Mouse (Mus musculus) stomach, embryonic 14.5 days (tissue): ENCODE measurements at regions not wholly inside any gene's neighbourhood (a gene's known extent, or its start where the extent isn't known, plus 50 kb on each side); places are given as distances from the start of the nearest gene placed in this dataset.

Experiments used
- ATAC-seq: fragments of 200-750 bp; cut with Nextera tagmentation; 2 replicates; pipeline ENCODE4 v1.8.0; 2017; ENCODE audit warnings: low read depth, moderate TSS enrichment; ENCODE audit not compliant: insufficient number of reproducible peaks, insufficient read depth, low FRiP score
- H3K27ac ChIP-seq: fragments of 300-500 bp; sonication (generic); 2 replicates; pipeline ENCODE4 v1.5.1; 2014; ENCODE audit warnings: mild to moderate bottlenecking, low read length, moderate library complexity, mixed read lengths
- H3K27me3 ChIP-seq: fragments of 300-500 bp; sonication (generic); 2 replicates; pipeline ENCODE4 v1.6.1; 2014; ENCODE audit warnings: low read length, control low read depth, mixed read lengths; ENCODE audit not compliant: control insufficient read depth, insufficient read depth
- H3K36me3 ChIP-seq: fragments of 300-500 bp; sonication (generic); 2 replicates; pipeline ENCODE4 v1.6.1; 2014; ENCODE audit warnings: mild to moderate bottlenecking, control low read depth, low read length, moderate library complexity, mixed read lengths; ENCODE audit not compliant: control insufficient read depth, insufficient read depth
- H3K4me1 ChIP-seq: fragments of 300-500 bp; sonication (generic); 2 replicates; pipeline ENCODE4 v1.6.1; 2014; ENCODE audit warnings: low read length, control low read depth, mixed read lengths; ENCODE audit not compliant: control insufficient read depth, insufficient read depth
- H3K4me2 ChIP-seq: fragments of 300-500 bp; sonication (generic); replicated peaks from 2 replicates; pipeline ENCODE4 v1.6.1; 2014; ENCODE audit warnings: low read depth, low read length, control low read depth
- H3K4me3 ChIP-seq: fragments of 300-500 bp; sonication (generic); 2 replicates; pipeline ENCODE4 v1.5.1; 2014; ENCODE audit warnings: low read depth, low read length, control low read depth
- H3K9ac ChIP-seq: fragments of 300-500 bp; sonication (generic); replicated peaks from 2 replicates; pipeline ENCODE4 v1.6.1; 2014; ENCODE audit warnings: low read depth, mild to moderate bottlenecking, control low read depth, low read length, moderate library complexity, mixed read lengths
- H3K9me3 ChIP-seq: fragments of 300-500 bp; sonication (generic); 2 replicates; pipeline ENCODE4 v1.6.1; 2016; ENCODE audit warnings: low read depth, low read length, control low read depth; ENCODE audit not compliant: control insufficient read depth
- WGBS: fragments of 180-500 bp; shearing (Covaris S2); extraction: QIAGEN DNeasy Blood & Tissue Kit; methylation state at CpG from one replicate; pipeline ENCODE4 v1.1.7; 2014; 5-methylcytosine and 5-hydroxymethylcytosine counted together

DNA sequence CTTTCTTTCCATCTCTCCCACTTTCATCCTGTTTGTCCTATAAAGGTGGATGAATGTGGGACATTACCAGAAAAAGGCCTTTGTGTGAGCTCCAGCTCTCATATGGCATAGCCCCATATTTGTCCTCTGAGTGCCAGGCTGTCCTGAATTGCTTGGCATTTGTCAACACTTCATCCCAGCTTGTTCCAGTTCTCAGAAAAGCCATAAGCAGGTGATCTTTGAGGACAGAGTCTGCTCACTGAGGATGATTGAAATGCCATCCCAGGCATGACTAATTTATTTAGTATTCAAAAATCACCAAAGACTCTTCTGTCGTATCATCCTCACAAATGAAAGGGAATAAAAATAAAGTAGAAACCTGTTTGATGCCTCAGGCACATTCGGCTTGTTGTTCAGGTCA is 203.6 kb upstream of the Defb41 start:
- no peak for ATAC-seq

DNA sequence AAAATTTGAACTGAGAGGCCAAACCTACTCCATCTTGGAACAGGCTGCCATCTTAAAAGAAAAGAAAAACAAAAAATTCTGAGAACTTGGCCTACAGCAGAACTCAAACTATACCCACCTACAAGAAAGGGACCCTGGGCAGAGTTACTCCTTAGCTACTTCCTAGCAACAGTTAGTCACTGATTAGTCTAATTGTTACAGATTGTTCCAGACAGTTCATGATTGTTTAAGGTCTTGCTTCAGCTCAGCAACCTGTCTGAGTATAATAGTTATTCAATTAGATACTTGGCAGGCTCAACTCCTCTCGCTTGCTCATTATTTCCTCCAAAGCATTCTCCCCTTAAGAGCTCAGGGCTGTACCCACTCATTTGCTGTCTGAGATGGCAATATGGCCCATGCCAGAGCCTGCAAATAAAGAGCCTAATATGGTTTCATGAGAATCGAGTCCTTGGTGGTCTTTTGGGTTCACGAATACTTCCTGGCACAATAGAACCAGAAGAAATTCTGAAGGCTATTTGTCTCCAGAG is 200.4 kb upstream of the Defb41 start:
- Histone ChIP-seq H3K9me3 (no peaks in the 10 kb centered on the region), H3K9ac (no peak overlapping the region)

More for the DNA sequence above, 203.6 kb upstream of the Defb41 start:
- 84% methylated on average over 2 of the region's 2 CpGs for WGBS
- no peaks in the 10 kb centered on the region for H3K36me3 ChIP-seq
- H3K4me2 ChIP-seq: no peak overlapping the region
- H3K4me1 ChIP-seq: no peaks in the 10 kb centered on the region
- no peaks in the 10 kb centered on the region for H3K27me3 ChIP-seq
- no peak overlapping the region for H3K4me3 ChIP-seq
- no peak overlapping the region for H3K27ac ChIP-seq
- H3K9ac ChIP-seq: no peak overlapping the region
- H3K9me3 ChIP-seq: no peaks in the 10 kb centered on the region

DNA sequence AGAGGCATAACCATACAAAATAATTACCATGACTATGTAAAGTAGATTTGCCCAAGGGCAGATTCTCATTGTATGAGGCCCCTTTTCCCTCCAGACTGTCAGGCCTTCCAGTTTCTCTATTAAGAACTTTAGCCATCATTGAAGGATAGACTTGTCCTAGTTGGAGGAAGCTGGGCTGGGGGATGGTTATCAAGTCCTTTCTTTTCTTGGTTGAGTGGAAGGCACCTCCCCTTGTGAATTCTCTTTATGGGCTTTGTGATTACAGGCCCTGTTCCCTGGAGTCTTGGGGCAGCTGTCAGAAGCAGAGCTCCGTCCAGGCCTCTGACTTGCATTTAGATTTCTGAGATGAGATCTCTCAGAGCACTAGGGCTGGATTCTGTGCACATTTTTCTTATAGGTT is 198.3 kb upstream of the Defb41 start:
- no peaks in the 10 kb centered on the region for H3K9me3 ChIP-seq
- no peaks in the 10 kb centered on the region for H3K36me3 ChIP-seq
- H3K27me3 ChIP-seq: no peaks in the 10 kb centered on the region
- H3K27ac ChIP-seq: no peak overlapping the region
- WGBS: 63% methylated on average over 1 of the region's 1 CpGs
- H3K4me1 ChIP-seq: no peaks in the 10 kb centered on the region
- H3K4me3 ChIP-seq: no peak overlapping the region
- no peak overlapping the region for H3K4me2 ChIP-seq
- ATAC-seq: no peak
- H3K9ac ChIP-seq: no peak overlapping the region

More for the DNA sequence above, 200.4 kb upstream of the Defb41 start:
- Histone ChIP-seq H3K27me3 (no peaks in the 10 kb centered on the region), H3K4me1 (no peaks in the 10 kb centered on the region), H3K36me3 (no peaks in the 10 kb centered on the region), H3K4me2 (no peak overlapping the region), H3K4me3 (no peak overlapping the region), H3K27ac (no peak overlapping the region)
- no peak for ATAC-seq
- 80% methylated on average over 3 of the region's 3 CpGs for WGBS

DNA sequence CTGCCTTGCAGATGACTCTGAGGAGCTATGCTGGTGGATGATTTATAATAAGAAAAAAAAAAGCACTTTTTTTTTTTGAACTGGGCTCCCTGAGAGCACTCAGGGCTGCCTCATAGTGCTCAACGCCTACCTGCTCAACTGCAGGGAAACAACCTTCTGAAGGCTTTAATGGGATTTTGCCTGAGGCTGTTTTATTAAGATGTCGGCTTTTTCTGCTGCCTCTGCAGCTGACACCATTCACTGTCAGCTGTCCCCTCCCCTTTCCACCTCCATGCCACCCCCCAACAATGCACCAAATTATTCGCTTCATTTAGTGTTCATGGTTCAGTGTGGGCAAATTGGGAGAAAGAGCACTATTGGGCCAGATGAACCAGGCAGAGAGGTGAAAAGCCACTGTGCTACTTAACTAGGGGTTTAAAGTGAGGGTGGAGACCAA is 151.4 kb upstream of the Defb41 start:
- Histone ChIP-seq H3K9me3 (no peaks in the 10 kb centered on the region), H3K27me3 (no peaks in the 10 kb centered on the region), H3K27ac (no peak overlapping the region), H3K4me3 (no peak overlapping the region), H3K4me2 (no peak overlapping the region), H3K9ac (no peak overlapping the region), H3K36me3 (no peaks in the 10 kb centered on the region), H3K4me1 (no peaks in the 10 kb centered on the region)
- WGBS: 68% methylated on average over 3 of the region's 3 CpGs
- no peak for ATAC-seq

DNA sequence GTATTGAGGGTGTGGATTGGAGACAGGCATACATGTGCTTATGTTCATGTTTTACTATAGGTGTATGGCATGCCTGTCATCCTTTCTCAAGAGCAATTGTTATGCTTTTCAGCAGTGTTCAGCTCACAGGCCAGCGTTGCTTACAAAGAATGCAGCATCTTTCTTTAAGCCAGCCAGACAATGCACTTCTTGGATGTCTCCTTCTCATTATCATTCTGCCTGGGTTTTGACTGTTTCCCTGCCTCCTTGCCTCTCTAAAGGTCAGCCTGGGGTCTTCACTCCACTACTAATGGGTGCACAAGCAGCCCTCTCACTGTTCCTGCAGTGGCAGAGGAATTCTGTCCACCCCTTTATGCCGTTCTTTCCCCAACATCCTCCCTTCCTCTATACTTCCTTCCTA is 150.9 kb upstream of the Defb41 start:
- no peak for ATAC-seq
- WGBS: 44% methylated on average over 2 of the region's 2 CpGs

DNA sequence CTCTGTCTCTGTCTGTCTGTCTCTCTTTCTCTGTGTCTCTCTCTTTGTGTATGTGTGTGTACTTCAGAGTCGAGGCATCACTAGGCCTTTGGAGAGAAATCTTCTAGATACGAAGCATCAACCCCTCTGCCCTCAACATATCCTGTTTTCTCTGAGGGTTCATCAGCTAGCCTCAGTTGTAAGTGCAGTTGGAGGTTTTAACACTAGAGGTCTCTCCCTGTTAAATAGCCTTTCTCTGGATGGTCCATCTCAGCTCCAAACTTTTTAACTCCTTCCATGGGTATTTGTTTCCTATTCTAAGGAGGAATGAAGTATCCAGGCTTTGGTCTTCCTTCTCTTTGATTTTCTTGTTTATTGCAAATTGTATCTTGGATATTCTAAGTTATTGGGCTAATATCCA is 147.8 kb upstream of the Defb41 start:
- 67% methylated on average over 2 of the region's 2 CpGs for WGBS
- no peak for ATAC-seq
- no peak overlapping the region for H3K4me2 ChIP-seq
- no peak overlapping the region for H3K9ac ChIP-seq
- H3K36me3 ChIP-seq: no peaks in the 10 kb centered on the region
- H3K27me3 ChIP-seq: no peaks in the 10 kb centered on the region
- H3K9me3 ChIP-seq: no peaks in the 10 kb centered on the region
- no peaks in the 10 kb centered on the region for H3K4me1 ChIP-seq
- no peak overlapping the region for H3K27ac ChIP-seq
- no peak overlapping the region for H3K4me3 ChIP-seq

More for the DNA sequence above, 150.9 kb upstream of the Defb41 start:
- Histone ChIP-seq H3K27me3 (no peaks in the 10 kb centered on the region), H3K9me3 (no peaks in the 10 kb centered on the region), H3K27ac (no peak overlapping the region), H3K9ac (no peak overlapping the region), H3K4me1 (no peaks in the 10 kb centered on the region), H3K4me2 (no peak overlapping the region), H3K4me3 (no peak overlapping the region), H3K36me3 (no peaks in the 10 kb centered on the region)

DNA sequence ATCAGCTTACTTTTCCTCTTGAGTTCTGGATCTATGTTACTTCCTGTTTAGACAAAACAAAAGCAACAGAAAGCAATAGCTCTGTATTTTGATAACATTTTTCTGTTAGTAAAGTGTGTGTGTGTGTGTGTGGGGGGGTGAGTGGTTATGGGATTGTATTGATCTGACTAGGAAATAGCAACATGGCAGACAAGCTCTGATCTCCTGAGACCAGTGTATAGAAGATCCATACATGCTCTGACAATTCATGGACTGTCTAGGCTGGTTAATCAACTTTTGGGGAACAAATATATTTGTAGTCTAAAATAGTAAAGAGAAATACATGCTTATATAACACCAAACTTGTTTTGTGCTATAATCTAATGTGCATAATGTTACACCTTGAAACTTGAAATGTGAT is 124.7 kb upstream of the Defb41 start:
- no peak for ATAC-seq
- Histone ChIP-seq H3K27ac (no peak overlapping the region), H3K27me3 (no peaks in the 10 kb centered on the region), H3K9ac (no peak overlapping the region), H3K4me3 (no peak overlapping the region), H3K9me3 (no peaks in the 10 kb centered on the region), H3K36me3 (no peaks in the 10 kb centered on the region), H3K4me2 (no peak overlapping the region), H3K4me1 (no peaks in the 10 kb centered on the region)

DNA sequence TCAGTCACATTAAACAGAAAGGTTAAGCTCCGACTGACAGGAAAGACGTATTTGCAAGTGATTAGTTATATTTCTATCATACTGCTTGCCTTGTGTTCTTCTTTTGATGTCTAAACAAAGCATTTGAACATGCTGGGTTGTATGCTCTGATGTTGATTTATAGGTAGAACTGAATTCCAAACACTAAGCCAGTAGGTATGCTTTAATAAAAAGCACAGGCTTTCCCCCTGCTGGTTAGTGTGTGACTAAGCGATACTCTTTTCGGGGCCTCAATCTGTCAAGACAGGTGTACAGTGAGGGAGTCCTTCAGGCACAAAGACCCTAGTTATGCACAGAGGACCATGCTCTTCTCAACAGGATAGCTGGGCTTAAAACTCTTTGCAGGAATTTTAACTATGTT is 119.1 kb upstream of the Defb41 start:
- H3K36me3 ChIP-seq: no peaks in the 10 kb centered on the region
- no peak for ATAC-seq
- no peak overlapping the region for H3K4me3 ChIP-seq
- WGBS: 41% methylated on average over 4 of the region's 4 CpGs
- H3K27me3 ChIP-seq: no peaks in the 10 kb centered on the region
- no peaks in the 10 kb centered on the region for H3K4me1 ChIP-seq
- H3K27ac ChIP-seq: no peak overlapping the region
- H3K9ac ChIP-seq: no peak overlapping the region
- H3K4me2 ChIP-seq: no peak overlapping the region
- no peaks in the 10 kb centered on the region for H3K9me3 ChIP-seq

DNA sequence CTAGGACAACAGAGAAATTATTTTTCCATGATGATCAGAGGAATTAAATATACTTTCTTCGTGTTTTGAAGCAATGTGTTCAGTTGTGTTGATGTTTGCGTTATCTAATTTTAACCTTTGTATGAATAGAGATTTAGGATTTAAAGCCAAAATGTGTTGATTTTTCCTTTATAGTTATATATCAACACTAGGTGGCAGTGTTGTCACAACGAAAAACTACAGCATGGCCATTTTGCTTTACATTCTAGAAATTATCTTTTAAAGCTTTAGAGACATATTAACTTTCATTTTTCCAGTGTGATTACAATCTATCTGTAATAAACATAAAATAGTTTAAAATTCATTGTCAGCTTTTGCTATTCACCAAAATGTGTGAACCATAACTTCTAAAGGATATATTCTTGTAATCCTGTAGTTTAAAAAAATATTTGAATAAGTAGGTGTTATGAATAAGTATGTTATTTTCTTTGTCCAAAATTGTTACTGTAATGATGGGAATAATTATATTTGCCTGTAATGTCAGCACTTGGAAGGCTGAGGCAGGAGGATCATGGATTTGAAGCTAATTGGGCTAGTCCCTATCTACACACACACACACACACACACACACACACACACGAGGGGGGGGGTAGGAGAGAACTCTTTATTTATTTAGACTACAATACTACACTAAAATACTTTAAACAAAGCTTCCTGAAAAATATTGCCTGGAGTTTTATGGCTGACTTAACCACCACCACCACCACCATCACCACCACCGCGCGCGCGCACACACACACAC is 95.2 kb upstream of the Defb41 start:
- Histone ChIP-seq H3K4me3 (no peak overlapping the region), H3K27ac (no peak overlapping the region), H3K36me3 (no peaks in the 10 kb centered on the region), H3K9ac (no peak overlapping the region), H3K9me3 (no peaks in the 10 kb centered on the region), H3K27me3 (no peaks in the 10 kb centered on the region), H3K4me2 (no peak overlapping the region), H3K4me1 (no peaks in the 10 kb centered on the region)
- no peak for ATAC-seq
- WGBS: 61% methylated on average over 9 of the region's 9 CpGs
